Mouse (Mus musculus) right cerebral cortex, adult 2 months (tissue): Measurements from ENCODE around the gene Ccdc169.
"Not testable (repeated sequence)": the region's sequence is repeated elsewhere in the genome, so short reads cannot be mapped to it uniquely, and the experiment has no call there.

ENCODE experiments used
- DNase-seq, 2 experiments: peaks; one replicate each; pipeline ENCODE4 v3.0.0; 2021 to 2022; ENCODE audit warnings: low spot score in 2 of 2

Gene Ccdc169

DNA sequence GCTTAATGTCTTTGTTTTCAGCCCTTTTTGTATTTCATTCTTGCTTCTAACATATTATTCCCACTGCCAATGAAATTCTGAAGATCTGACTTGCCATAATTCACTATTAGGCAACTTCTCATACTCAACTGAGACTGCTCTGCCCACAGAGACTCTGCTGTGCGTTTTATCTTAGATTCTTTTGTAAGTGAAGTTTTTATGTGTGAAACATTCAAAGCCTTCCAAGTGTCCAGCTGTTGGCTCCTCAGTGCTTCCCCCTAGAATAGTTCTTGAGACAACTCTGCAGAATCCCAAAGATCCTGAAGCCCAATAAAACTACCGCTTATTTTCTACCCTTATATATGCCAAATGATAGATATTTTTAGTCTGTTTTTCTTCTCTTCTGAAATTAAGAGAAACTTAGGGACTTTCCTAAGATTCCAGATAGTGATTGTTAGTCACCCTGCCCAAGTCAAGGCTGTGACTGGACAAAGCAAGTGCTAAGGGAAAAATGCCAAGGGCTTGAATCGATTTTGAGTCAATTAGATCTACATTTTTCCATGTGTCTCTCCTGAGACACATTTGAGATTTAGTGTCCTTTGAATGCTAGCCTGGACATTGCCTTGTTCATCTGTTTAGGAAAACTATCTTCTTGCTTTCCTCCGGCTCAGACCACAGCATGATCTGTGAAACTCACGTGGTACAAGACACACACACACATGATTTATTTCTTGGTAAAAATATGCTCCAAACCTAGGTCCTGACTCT is 58.6 kb downstream of the Ccdc169 start:
- no peak for DNase-seq

GRCm38 (mm10) chr3:55196328-55196710 is 59.2 kb downstream of the Ccdc169 start:
- no peak for DNase-seq

DNA sequence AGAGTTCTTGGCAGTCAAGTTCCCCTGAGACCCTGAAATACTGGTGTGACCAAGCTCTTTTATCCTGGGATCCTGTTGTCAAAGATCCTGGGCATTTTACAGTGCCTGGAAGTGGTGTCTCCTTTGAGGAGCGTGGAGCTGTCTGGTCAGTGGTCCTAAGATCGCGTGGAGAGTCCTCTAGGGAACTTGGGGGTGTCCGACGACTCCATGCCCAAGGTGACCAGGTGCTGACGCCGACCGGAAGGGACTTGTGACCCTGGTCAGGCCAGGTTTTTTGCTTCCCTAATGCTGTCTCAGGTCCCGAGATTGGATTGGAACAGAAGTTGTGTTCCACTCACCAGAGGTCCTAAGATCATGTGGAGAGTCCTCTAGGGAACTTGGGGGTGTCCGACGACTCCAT is 66.5 kb downstream of the Ccdc169 start:
- DNase-seq: not testable (repeated sequence)

DNA sequence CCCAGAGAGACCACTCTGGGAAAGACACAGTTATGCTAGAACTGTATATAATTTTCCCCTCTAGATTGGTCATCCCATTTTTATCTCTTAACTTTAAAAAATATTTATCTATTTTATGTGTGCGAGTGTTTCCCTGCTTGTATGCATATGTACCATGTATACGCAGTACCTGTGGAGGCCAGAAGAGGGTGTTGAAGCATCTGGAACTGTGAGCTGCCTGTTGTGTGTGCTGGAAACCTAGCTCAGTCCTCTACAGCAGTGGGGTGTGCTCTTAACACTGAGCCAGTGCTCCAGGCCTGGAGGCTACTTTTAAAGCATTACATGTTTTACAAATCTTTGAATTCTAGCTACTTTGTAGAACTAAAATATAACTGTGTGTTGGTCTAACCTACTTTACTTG is 69.3 kb downstream of the Ccdc169 start:
- DNase-seq: no peak

GRCm38 (mm10) chr3:55207665-55208064 is 70.5 kb downstream of the Ccdc169 start:
- DNase-seq: no peak

DNA sequence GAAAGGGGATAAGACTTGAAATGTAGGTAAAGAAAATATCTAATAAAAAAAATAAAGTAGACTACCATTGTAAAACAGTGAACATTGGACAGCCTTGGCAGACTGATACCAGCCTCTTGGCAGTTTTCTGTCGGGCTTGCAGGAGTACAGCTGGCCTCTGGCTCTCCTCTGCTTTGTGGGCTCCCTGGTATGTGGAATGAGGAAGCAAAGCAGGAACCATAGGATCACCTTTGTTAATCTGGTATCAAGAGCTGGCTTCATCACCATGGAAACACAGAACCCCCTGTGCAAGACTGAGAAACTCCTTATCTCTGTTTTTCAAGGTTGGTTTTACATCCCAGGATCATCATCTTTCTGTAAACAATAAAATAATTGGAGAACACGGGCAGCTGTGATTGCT is 75.1 kb downstream of the Ccdc169 start:
- no peak for DNase-seq

DNA sequence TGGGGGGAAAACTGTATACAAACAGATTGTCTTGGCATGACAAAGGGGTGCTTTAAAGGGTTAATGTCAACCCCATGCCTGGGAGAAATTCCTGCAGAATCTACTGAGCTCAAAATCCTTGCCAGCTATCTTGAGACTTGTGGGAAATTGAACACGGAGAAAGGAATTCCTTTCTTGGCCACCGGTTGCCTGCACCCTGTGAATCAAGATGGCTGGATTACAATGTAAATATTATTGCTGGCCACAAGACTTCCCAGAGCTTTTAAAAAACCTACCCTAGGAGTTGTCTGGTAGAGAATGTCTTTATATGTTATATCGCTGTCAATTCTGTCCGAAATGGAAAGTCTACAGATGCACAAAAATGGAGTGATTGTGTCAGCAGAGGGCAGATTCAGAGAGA is 76.6 kb downstream of the Ccdc169 start:
- no peak for DNase-seq

- no peak for DNase-seq
These were observed 77.3 kb downstream of the Ccdc169 start for GRCm38 (mm10) chr3:55214413-55214812.

- DNase-seq: no peak
These were observed 85.4 kb downstream of the Ccdc169 start for GRCm38 (mm10) chr3:55222502-55222901.
